Mouse (Mus musculus) lung, postnatal 0 days (tissue): ENCODE measurements around the gene Bnipl.

Experiments
- CTCF ChIP-seq: IDR thresholded peaks from 2 replicates; pipeline ENCODE4 v1.5.1; 2016; ENCODE audit warnings: antibody characterized with exemption, mild to moderate bottlenecking
- EP300 ChIP-seq: IDR thresholded peaks from 2 replicates; pipeline ENCODE4 v1.6.1; 2016; ENCODE audit warnings: antibody characterized with exemption, mild to moderate bottlenecking, control low read depth

DNA sequence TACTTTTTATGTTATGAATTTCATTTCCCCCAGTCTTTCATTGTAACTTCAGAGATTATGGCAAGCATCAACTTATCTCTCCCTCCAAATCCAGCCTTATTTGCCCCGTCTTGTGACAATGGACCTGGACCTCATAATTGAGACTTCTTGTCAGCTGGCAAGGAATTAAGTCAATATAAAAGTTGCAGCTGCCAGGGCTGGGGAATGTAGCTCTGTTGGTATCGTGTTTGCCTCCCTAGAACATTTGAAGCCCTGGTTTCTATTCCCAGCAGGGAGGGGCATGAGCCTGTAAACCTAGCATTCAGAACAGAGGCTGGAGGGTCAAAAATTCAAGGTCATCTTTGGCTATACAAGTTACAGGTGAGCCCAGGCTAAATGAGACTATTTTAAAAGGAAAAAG, 55.2 kb downstream of the Bnipl start:
- TF ChIP-seq CTCF (no peak), EP300 (no peak)
